Mouse (Mus musculus): ENCODE measurements around the gene Cyb5d2. TPM values are rescaled to one million over a fixed set of nuclear protein-coding genes. Genes with fewer than 3 reads are reported as not detected.

Cyb5d2 gene
- 10 to 100 TPM; 15.2 to 18.0 TPM for total RNA-seq (2021)
- long read RNA-seq, experiment 1, transcript Cyb5d2-201 (4 exons, 2,393 nt) = major isoform, 6 of 8 reads
- long read RNA-seq, experiment 1, partial matches to known transcripts = 0 of 8 reads
- long read RNA-seq, experiment 1, other reads (novel, unspliced or antisense) = 1 of 8 reads
- long read RNA-seq, experiment 2, transcript Cyb5d2-201 (4 exons, 2,393 nt) = major isoform, 14 of 16 reads
- long read RNA-seq, experiment 2, partial matches to known transcripts = 1 of 16 reads
- long read RNA-seq, experiment 2, other reads (novel, unspliced or antisense) = 1 of 16 reads

DNA sequence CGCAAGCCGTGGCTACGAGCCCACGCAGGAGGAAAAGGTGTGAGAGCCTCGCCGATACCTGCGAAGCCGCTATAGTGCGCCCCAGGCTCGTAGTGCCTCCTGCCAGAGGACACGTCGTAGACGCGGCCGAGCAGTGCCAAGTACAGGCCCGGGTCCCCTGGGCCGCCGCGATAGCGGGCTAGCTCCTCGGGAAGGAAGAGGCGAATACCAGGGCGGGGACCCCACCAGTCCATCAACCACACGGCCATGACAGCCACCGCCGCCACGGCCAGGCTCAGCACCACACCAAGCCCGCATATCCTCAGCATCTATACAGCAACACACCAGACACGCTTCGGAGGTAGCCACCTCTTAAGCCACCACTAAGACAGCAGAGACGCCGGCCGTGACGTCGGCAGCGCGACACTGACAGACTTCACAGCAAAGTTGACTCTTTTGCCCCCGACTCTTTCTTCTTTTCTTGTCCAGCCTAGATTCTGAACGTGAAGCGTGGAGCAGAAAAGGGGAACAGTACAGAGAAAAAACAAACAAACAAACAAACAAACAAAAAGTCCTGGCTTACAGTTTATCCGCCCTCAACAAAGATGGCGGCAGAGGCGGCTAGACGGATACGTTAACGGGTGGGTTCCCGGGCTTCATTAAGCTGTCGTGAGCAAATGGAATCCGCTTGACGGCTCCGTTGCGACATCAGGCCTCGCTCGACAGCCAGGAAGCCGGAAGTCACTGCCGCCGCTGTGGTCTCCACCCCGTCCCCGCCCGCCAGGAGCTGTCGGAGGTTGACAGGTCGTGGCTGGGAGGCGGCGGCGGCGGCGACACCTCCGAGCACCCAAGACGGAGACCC lies at the start of gene Cyb5d2, which contains the start of gene Zzef1:
Gene Cyb5d2 (minus strand): TSS at position 688 of the 841 bp plus-strand sequence.
Gene Zzef1 (plus strand): TSS at position 772 of the 841 bp plus-strand sequence.
- peak within 1 kb of the TSS; percentile 93 for H3K4me3 ChIP-seq
- peak; percentile 90 to 94 for DNase-seq (ENCODE audit: extremely low spot score in 1 of 2, low spot score in 2 of 2)
- peak within 1 kb of the TSS; percentile 96 for H3K27ac ChIP-seq
- intact Hi-C loops (cut with DNase I) = loop anchor here (5.0 kb wide), 1 partner anchor 188 kb away; the partner anchor contains the start of gene Ube2g1
- no peak; the same call in 1 of the 2 replicates for TF ChIP-seq CTCF (IDR thresholded peaks at IDR 0.05)

DNA sequence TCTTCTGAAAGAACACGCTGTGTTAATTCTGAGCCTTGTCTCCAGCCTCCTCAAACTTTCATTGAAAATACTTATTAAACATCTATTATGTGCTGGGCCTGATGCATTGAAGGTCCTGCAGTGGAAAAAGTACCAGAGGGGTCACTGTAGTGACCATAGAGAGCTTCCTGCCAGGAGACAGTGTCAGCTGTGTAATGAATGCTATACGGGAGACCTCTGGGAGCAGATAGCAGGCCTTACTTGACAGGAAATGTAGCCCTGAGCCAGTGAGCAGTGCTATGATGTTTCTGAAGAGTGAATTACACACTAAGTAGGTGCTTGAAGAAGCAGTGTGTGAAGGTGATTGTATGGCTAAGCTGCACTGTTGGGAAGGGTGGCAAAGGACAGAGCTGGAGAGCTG lies 49.6 kb upstream of the Cyb5d2 start:
- H3K27ac ChIP-seq = no peak overlapping the region
- no peak for DNase-seq (ENCODE audit: extremely low spot score in 1 of 2, low spot score in 2 of 2)
- H3K4me3 ChIP-seq = no peak overlapping the region
- intact Hi-C loops (cut with DNase I) = no loop called here
- no peak for TF ChIP-seq CTCF (IDR thresholded peaks at IDR 0.05)

DNA sequence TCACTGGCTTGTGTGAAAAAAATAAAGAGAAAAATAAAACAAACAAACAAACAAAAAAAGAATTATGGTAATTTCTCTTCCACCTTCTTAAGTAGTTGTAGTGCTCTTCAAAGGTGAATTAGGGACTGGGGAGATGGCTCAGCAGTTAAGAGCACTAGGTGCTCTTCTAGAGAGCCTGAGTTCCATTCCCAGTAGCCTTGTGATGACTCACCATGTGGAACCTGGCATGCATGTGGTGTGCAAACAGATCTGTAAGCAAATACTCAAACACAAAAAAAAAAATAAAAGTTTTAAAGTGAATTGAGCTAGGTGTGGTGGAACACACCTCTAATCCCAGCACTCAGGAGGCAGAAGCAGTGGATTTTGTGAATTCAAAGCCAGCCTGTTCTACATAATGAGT lies 47.6 kb upstream of the Cyb5d2 start:
- DNase-seq (ENCODE audit: extremely low spot score in 1 of 2, low spot score in 2 of 2) = no peak
- Histone ChIP-seq H3K27ac (no peak overlapping the region), H3K4me3 (no peak overlapping the region)
- no peak for TF ChIP-seq CTCF (IDR thresholded peaks at IDR 0.05)
- intact Hi-C loops (cut with DNase I) = no loop called here

DNA sequence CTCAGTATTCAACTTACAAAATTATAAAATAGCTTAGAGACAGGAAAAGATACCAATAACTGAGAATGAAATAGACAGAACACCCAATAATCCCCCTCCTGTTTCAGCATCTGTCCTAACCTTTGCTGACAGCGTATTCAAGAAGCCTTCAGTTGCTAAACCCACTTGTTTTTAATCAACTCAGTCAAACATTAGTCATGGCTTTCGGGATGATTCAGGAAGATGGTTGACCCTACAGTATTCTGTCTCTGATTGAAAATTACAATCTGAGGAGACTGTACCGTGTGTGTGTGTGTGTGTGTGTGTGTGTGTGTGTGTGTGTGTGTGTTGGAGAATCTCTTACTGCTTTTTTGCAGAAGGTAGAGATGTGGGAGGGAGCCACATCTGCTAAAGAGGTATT lies 46.8 kb upstream of the Cyb5d2 start:
- H3K27ac ChIP-seq = no peak overlapping the region
- TF ChIP-seq CTCF (IDR thresholded peaks at IDR 0.05) = no peak
- intact Hi-C loops (cut with DNase I) = no loop called here
- no peak for DNase-seq (ENCODE audit: extremely low spot score in 1 of 2, low spot score in 2 of 2)
- no peak overlapping the region for H3K4me3 ChIP-seq

DNA sequence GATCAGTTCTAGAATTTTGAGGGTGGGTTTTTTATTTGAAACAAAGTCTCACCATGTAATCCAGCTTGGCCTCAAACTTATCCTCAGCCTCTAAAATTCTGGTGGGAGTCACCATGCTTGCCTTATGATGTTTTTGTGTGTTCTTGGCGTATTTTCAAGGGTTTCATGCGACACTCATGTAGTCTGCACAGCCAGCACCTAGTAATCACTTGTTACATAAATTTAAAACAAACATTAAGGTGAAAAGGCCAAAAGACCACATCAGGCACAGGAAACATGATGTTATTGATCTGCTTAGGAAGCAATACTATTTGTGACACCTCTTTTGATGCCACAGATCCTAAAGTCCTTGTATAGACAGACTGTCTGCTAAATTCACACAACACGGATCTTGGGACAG lies 33.9 kb upstream of the Cyb5d2 start:
- TF ChIP-seq CTCF (IDR thresholded peaks at IDR 0.05) = no peak
- Histone ChIP-seq H3K4me3 (no peak overlapping the region), H3K27ac (no peak overlapping the region)
- intact Hi-C loops (cut with DNase I) = no loop called here
- no peak for DNase-seq (ENCODE audit: extremely low spot score in 1 of 2, low spot score in 2 of 2)

DNA sequence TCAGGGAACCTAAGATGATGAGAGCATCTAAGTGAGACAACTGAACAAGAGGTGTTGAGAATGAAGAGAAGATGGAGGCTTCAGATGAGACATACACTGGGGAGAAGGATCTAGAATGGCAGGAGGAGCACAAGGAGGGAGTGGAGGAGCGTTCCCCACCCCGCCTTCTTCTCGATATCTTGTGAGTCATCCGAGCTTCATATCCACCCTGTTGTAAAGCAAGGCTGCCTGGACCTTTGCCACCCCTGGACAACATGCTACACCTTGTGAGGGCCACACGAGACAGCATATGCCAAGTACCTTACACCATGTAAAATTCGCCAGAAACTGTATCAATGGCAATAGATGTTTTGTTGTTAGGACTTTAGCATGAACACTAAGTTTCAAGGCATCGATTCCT lies 25.1 kb upstream of the Cyb5d2 start:
- intact Hi-C loops (cut with DNase I) = no loop called here
- Histone ChIP-seq H3K27ac (no peak overlapping the region), H3K4me3 (no peak overlapping the region)
- DNase-seq (ENCODE audit: extremely low spot score in 1 of 2, low spot score in 2 of 2) = no peak
- TF ChIP-seq CTCF (IDR thresholded peaks at IDR 0.05) = no peak

DNA sequence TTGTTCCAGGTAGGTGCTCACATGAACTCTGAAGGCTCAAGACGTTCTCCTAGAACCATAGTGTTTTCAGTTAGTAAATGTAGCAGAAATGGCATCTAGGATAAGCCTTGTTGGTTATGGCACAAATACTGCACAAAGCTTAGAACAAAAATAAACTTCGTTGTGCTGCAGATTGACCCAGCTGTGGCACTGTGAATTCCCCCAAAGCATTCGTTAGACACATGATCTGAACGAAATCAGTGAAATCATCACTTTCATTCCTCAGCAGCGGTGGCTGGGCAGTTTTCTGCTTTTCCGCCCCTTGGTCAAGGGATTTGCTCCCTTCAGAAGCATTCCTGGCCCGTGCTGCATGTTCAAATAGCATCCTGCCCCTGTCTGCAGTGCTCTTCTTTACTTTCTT lies 22.1 kb upstream of the Cyb5d2 start:
- TF ChIP-seq CTCF (IDR thresholded peaks at IDR 0.05) = no peak
- Histone ChIP-seq H3K27ac (no peak overlapping the region), H3K4me3 (no peak overlapping the region)
- intact Hi-C loops (cut with DNase I) = no loop called here
- no peak for DNase-seq (ENCODE audit: extremely low spot score in 1 of 2, low spot score in 2 of 2)

DNA sequence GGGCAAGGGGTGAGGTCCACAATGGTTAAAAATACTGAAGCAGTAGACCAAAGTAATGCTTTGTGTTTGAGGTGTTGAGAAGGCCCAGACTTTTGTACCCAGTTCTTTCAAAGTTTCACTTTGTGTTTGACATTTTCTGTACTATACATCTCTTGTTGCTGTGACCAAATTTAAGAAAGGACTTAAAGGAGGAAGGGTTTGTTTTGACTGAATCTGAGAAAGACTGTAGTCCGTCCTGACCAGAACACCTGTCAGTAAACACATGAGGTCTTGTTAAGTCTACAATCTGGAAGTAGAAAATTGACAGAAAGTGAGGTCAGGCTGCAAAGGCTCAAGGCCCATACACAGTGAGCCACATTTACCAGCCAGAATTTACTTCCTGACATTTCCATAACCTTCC lies 20.9 kb upstream of the Cyb5d2 start:
- no peak for DNase-seq (ENCODE audit: extremely low spot score in 1 of 2, low spot score in 2 of 2)
- no peak for TF ChIP-seq CTCF (IDR thresholded peaks at IDR 0.05)
- intact Hi-C loops (cut with DNase I) = no loop called here
- Histone ChIP-seq H3K4me3 (no peak overlapping the region), H3K27ac (no peak overlapping the region)

DNA sequence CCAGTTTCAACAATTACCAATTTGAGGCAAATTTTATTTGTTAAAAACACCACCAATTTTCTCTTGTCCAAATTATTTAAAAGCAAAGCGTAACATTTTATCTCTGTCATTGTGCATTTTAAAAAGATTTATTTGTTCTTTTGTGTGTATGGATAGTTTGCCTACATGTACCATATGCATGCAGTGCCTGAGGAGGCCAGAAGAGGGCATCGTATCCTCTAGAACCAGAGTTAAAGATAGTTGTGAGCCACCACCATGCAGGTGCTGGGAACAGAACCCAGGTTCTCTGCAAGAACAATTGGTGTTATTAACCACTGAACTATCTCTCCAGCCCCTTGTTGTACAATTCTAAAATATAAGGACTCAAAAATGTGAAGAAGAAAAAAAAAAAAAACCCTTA lies 18.2 kb upstream of the Cyb5d2 start:
- intact Hi-C loops (cut with DNase I) = no loop called here

DNA sequence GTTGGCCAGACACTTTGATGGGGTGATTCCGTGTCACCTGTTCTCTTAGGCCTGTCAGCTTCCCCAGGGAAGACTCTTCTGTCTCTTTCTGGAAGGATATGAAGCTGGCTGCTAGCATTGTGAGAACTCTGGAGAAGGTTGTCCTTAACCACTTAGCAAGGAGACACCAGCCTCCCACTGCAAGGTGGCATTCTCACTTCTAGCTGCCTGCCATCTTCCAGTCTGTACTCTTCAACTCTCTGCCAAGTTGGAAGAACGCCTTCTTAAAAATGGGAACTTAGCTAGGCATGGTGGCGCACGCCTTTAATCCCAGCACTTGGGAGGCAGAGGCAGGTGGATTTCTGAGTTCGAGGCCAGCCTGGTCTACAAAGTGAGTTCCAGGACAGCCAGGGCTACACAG lies 17.7 kb upstream of the Cyb5d2 start:
- intact Hi-C loops (cut with DNase I) = no loop called here
- no peak overlapping the region for H3K27ac ChIP-seq
- no peak for DNase-seq (ENCODE audit: extremely low spot score in 1 of 2, low spot score in 2 of 2)
- H3K4me3 ChIP-seq = no peak overlapping the region
- TF ChIP-seq CTCF (IDR thresholded peaks at IDR 0.05) = no peak

More for the DNA sequence above, 18.2 kb upstream of the Cyb5d2 start:
- no peak for DNase-seq (ENCODE audit: extremely low spot score in 1 of 2, low spot score in 2 of 2)
- H3K4me3 ChIP-seq = no peak overlapping the region
- no peak overlapping the region for H3K27ac ChIP-seq
- peak; percentile 24 for TF ChIP-seq CTCF (IDR thresholded peaks at IDR 0.05)

DNA sequence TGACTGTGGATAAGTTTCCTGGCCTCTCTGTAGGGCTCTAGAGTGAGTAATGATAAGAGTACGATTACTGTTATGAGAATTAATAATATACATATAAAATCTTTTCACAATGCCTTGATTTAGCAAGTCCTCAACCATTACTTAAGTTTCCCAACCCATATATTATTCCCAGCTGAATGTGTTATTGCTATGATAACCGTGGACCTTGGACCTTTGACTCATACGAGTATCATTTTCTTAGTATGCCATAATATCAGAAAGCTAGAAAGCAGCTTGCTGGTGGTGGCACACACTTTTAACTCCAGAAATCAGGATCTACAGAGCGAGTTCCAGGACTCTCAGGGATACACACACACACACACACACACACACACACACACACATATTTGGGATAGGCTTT lies 12.1 kb upstream of the Cyb5d2 start:
- no peak for TF ChIP-seq CTCF (IDR thresholded peaks at IDR 0.05)
- Histone ChIP-seq H3K27ac (no peak overlapping the region), H3K4me3 (no peak overlapping the region)
- intact Hi-C loops (cut with DNase I) = no loop called here
- no peak for DNase-seq (ENCODE audit: extremely low spot score in 1 of 2, low spot score in 2 of 2)

DNA sequence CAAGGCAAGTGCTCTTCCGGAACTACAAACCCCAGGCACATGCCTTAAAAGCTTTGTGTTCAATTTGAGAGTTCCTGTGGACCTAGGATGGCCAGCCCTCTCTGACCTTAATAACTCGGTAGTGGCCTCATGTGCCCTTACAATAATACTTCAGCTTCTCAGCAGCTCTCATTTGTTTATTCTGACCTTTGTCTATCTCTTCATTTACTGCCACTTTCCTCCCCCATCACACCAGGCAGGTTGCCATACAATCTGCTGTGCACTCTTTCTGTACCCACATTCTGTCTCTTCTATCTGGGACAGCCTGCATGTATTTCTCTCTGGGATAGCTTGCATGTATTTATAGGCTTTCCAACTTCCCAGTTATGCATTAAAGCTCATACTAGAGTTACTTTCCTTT lies 10.6 kb upstream of the Cyb5d2 start:
- intact Hi-C loops (cut with DNase I) = no loop called here
- no peak overlapping the region for H3K4me3 ChIP-seq
- TF ChIP-seq CTCF (IDR thresholded peaks at IDR 0.05) = no peak
- no peak for DNase-seq (ENCODE audit: extremely low spot score in 1 of 2, low spot score in 2 of 2)
- peak overlapping the region; percentile 57; the same call in 1 of the 2 replicates for H3K27ac ChIP-seq
